Mouse (Mus musculus) hindbrain, embryonic 13.5 days (tissue): ENCODE measurements around the gene Arntl2. TPM values are rescaled to one million over a fixed set of nuclear protein-coding genes. Genes with fewer than 3 reads are reported as not detected.

Source experiments
- ATAC-seq: fragments of 200-750 bp; cut with Nextera tagmentation; 2 replicates; pipeline ENCODE4 v1.8.0; 2017; ENCODE audit warnings: moderate TSS enrichment; ENCODE audit not compliant: low FRiP score
- H3K27ac ChIP-seq: fragments of 300-500 bp; sonication (generic); 2 replicates; pipeline ENCODE4 v1.5.1; 2015; ENCODE audit warnings: inconsistent platforms, mild to moderate bottlenecking, moderate library complexity
- H3K27me3 ChIP-seq: fragments of 300-500 bp; sonication (generic); 2 replicates; pipeline ENCODE4 v1.6.1; 2015; ENCODE audit warnings: mild to moderate bottlenecking, inconsistent platforms
- H3K36me3 ChIP-seq: fragments of 300-500 bp; sonication (generic); 2 replicates; pipeline ENCODE4 v1.6.1; 2015; ENCODE audit warnings: mild to moderate bottlenecking, inconsistent platforms
- H3K4me1 ChIP-seq: fragments of 300-500 bp; sonication (generic); replicated peaks from 2 replicates; pipeline ENCODE4 v1.6.1; 2015; ENCODE audit warnings: inconsistent platforms
- H3K4me2 ChIP-seq: fragments of 300-500 bp; sonication (generic); 2 replicates; pipeline ENCODE4 v1.6.1; 2015; ENCODE audit warnings: inconsistent platforms, mild to moderate bottlenecking, moderate library complexity
- H3K4me3 ChIP-seq: fragments of 300-500 bp; sonication (generic); 2 replicates; pipeline ENCODE4 v1.5.1; 2015; ENCODE audit warnings: mild to moderate bottlenecking, inconsistent platforms
- H3K9ac ChIP-seq: fragments of 300-500 bp; sonication (generic); 2 replicates; pipeline ENCODE4 v1.6.1; 2015; ENCODE audit warnings: mild to moderate bottlenecking, inconsistent platforms
- H3K9me3 ChIP-seq: fragments of 300-500 bp; sonication (generic); 2 replicates; pipeline ENCODE4 v1.6.1; 2016; ENCODE audit warnings: inconsistent platforms
- WGBS: fragments of 180-500 bp; shearing (Covaris S2); methylation state at CpG from one replicate; pipeline ENCODE4 v1.1.7; 2015; 5-methylcytosine and 5-hydroxymethylcytosine counted together
- polyA plus RNA-seq: library from polyadenylated mRNA; unstranded; fragments of >200 nt; fragmentation: Nextera tagmentation; extraction: Ambion mirVana; gene quantifications from 2 replicates; pipeline ENCODE4 v1.2.1, GENCODE M21; 2015

The Arntl2 gene
- 2.1 and 3.4 TPM in 2 replicates for polyA plus RNA-seq

- WGBS, result under 1% methylated on average over 36 of the region's 36 CpGs
- Histone ChIP-seq H3K9ac (peak within 1 kb of the TSS; percentile 74), H3K36me3 (no peaks in the 10 kb centered on the region), H3K4me1 (peaks cover 15% of the 10 kb centered on the region), H3K27me3 (peaks cover 29% of the 10 kb centered on the region), H3K27ac (no peak within 1 kb of the TSS), H3K4me3 (peak within 1 kb of the TSS; percentile 49), H3K4me2 (peak within 1 kb of the TSS; percentile 83), H3K9me3 (no peaks in the 10 kb centered on the region)
- peak; percentile 95 for ATAC-seq
These were observed at the start of gene Arntl2 for GRCm38 (mm10) chr6:146795924-146796545. TSS of gene Arntl2 (plus strand) at chr6:146796055.

GRCm38 (mm10) chr6:146746577-146746976, 49.3 kb upstream of the Arntl2 start:
- no peak overlapping the region for H3K9ac ChIP-seq
- H3K27me3 ChIP-seq, result no peaks in the 10 kb centered on the region
- no peak overlapping the region for H3K4me2 ChIP-seq
- no peaks in the 10 kb centered on the region for H3K9me3 ChIP-seq
- 87% methylated on average over 5 of the region's 5 CpGs for WGBS
- no peaks in the 10 kb centered on the region for H3K36me3 ChIP-seq
- no peak overlapping the region for H3K27ac ChIP-seq
- H3K4me3 ChIP-seq, result no peak overlapping the region
- ATAC-seq, result no peak
- H3K4me1 ChIP-seq, result no peaks in the 10 kb centered on the region

- H3K27ac ChIP-seq, result no peak overlapping the region
- no peaks in the 10 kb centered on the region for H3K27me3 ChIP-seq
- no peak overlapping the region for H3K4me2 ChIP-seq
- H3K9ac ChIP-seq, result no peak overlapping the region
- H3K4me3 ChIP-seq, result no peak overlapping the region
- no peaks in the 10 kb centered on the region for H3K9me3 ChIP-seq
- ATAC-seq, result no peak
- H3K4me1 ChIP-seq, result no peaks in the 10 kb centered on the region
- no peaks in the 10 kb centered on the region for H3K36me3 ChIP-seq
These were observed 48.8 kb upstream of the Arntl2 start for GRCm38 (mm10) chr6:146747057-146747456.

- Histone ChIP-seq H3K4me1 (no peaks in the 10 kb centered on the region), H3K9me3 (no peaks in the 10 kb centered on the region), H3K4me2 (no peak overlapping the region), H3K27ac (no peak overlapping the region), H3K9ac (no peak overlapping the region), H3K4me3 (no peak overlapping the region), H3K36me3 (no peaks in the 10 kb centered on the region), H3K27me3 (no peaks in the 10 kb centered on the region)
- ATAC-seq, result no peak
- WGBS, result 92% methylated on average over 1 of the region's 1 CpGs
These were observed 47.6 kb upstream of the Arntl2 start for GRCm38 (mm10) chr6:146748271-146748670.

GRCm38 (mm10) chr6:146751671-146752070, 44.2 kb upstream of the Arntl2 start:
- Histone ChIP-seq H3K4me2 (no peak overlapping the region), H3K27ac (no peak overlapping the region), H3K9ac (no peak overlapping the region), H3K4me1 (peaks cover 6% of the 10 kb centered on the region), H3K27me3 (no peaks in the 10 kb centered on the region), H3K4me3 (no peak overlapping the region), H3K36me3 (no peaks in the 10 kb centered on the region), H3K9me3 (no peaks in the 10 kb centered on the region)
- 87% methylated on average over 1 of the region's 1 CpGs for WGBS
- no peak for ATAC-seq

GRCm38 (mm10) chr6:146752178-146752577, 43.7 kb upstream of the Arntl2 start:
- Histone ChIP-seq H3K4me2 (no peak overlapping the region), H3K9ac (no peak overlapping the region), H3K4me3 (no peak overlapping the region), H3K36me3 (no peaks in the 10 kb centered on the region), H3K9me3 (no peaks in the 10 kb centered on the region), H3K27me3 (no peaks in the 10 kb centered on the region), H3K27ac (no peak overlapping the region), H3K4me1 (peaks cover 6% of the 10 kb centered on the region)
- WGBS, result 90% methylated on average over 2 of the region's 2 CpGs
- ATAC-seq, result no peak

GRCm38 (mm10) chr6:146752612-146753011, 43.2 kb upstream of the Arntl2 start:
- peaks cover 6% of the 10 kb centered on the region for H3K4me1 ChIP-seq
- H3K27me3 ChIP-seq, result no peaks in the 10 kb centered on the region
- ATAC-seq, result no peak
- no peak overlapping the region for H3K4me2 ChIP-seq
- WGBS, result 75% methylated on average over 1 of the region's 1 CpGs
- H3K27ac ChIP-seq, result no peak overlapping the region
- H3K9me3 ChIP-seq, result no peaks in the 10 kb centered on the region
- H3K36me3 ChIP-seq, result no peaks in the 10 kb centered on the region
- no peak overlapping the region for H3K9ac ChIP-seq
- H3K4me3 ChIP-seq, result no peak overlapping the region

GRCm38 (mm10) chr6:146753560-146754160, 42.2 kb upstream of the Arntl2 start:
- Histone ChIP-seq H3K27me3 (no peaks in the 10 kb centered on the region), H3K4me1 (peaks cover 6% of the 10 kb centered on the region), H3K9me3 (no peaks in the 10 kb centered on the region), H3K4me3 (no peak overlapping the region), H3K4me2 (no peak overlapping the region), H3K36me3 (no peaks in the 10 kb centered on the region), H3K27ac (no peak overlapping the region; the same call in 1 of the 2 replicates), H3K9ac (no peak overlapping the region)
- ATAC-seq, result no peak
- WGBS, result 78% methylated on average over 2 of the region's 2 CpGs

GRCm38 (mm10) chr6:146755136-146755535, 40.7 kb upstream of the Arntl2 start:
- no peak overlapping the region for H3K9ac ChIP-seq
- 97% methylated on average over 2 of the region's 2 CpGs for WGBS
- H3K36me3 ChIP-seq, result peaks cover 5% of the 10 kb centered on the region; the same call in 1 of the 2 replicates
- H3K9me3 ChIP-seq, result no peaks in the 10 kb centered on the region
- H3K27ac ChIP-seq, result no peak overlapping the region
- H3K4me1 ChIP-seq, result peaks cover 6% of the 10 kb centered on the region
- no peak overlapping the region for H3K4me2 ChIP-seq
- ATAC-seq, result no peak
- H3K4me3 ChIP-seq, result no peak overlapping the region
- no peaks in the 10 kb centered on the region for H3K27me3 ChIP-seq

- ATAC-seq, result no peak
- Histone ChIP-seq H3K9me3 (no peaks in the 10 kb centered on the region), H3K4me1 (peaks cover 6% of the 10 kb centered on the region), H3K4me2 (no peak overlapping the region), H3K27ac (no peak overlapping the region), H3K9ac (no peak overlapping the region), H3K4me3 (no peak overlapping the region), H3K27me3 (no peaks in the 10 kb centered on the region), H3K36me3 (peaks cover 9% of the 10 kb centered on the region; the same call in 1 of the 2 replicates)
- WGBS, result 96% methylated on average over 4 of the region's 4 CpGs
These were observed 40.2 kb upstream of the Arntl2 start for GRCm38 (mm10) chr6:146755679-146756078.

GRCm38 (mm10) chr6:146759027-146759426, 36.8 kb upstream of the Arntl2 start:
- ATAC-seq, result no peak
- Histone ChIP-seq H3K4me3 (no peak overlapping the region), H3K27me3 (no peaks in the 10 kb centered on the region), H3K9me3 (no peaks in the 10 kb centered on the region), H3K27ac (no peak overlapping the region), H3K4me2 (no peak overlapping the region), H3K9ac (no peak overlapping the region), H3K36me3 (peaks cover 9% of the 10 kb centered on the region; the same call in 1 of the 2 replicates), H3K4me1 (peaks cover under 1% of the 10 kb centered on the region; the same call in 1 of the 2 replicates)
- WGBS, result 98% methylated on average over 2 of the region's 2 CpGs

GRCm38 (mm10) chr6:146760022-146760421, 35.8 kb upstream of the Arntl2 start:
- Histone ChIP-seq H3K36me3 (peaks cover 9% of the 10 kb centered on the region; the same call in 1 of the 2 replicates), H3K4me1 (no peaks in the 10 kb centered on the region), H3K4me2 (no peak overlapping the region), H3K27me3 (no peaks in the 10 kb centered on the region), H3K4me3 (no peak overlapping the region), H3K9ac (no peak overlapping the region), H3K27ac (no peak overlapping the region), H3K9me3 (no peaks in the 10 kb centered on the region)
- no peak for ATAC-seq
- WGBS, result 95% methylated on average over 2 of the region's 2 CpGs

- H3K27me3 ChIP-seq, result no peaks in the 10 kb centered on the region
- H3K27ac ChIP-seq, result no peak overlapping the region
- WGBS, result 77% methylated on average over 4 of the region's 4 CpGs
These were observed 35.1 kb upstream of the Arntl2 start for GRCm38 (mm10) chr6:146760736-146761135.

More at GRCm38 (mm10) chr6:146760736-146761135, 35.1 kb upstream of the Arntl2 start:
- no peaks in the 10 kb centered on the region for H3K4me1 ChIP-seq
- H3K9me3 ChIP-seq, result no peaks in the 10 kb centered on the region
- peaks cover 9% of the 10 kb centered on the region; the same call in 1 of the 2 replicates for H3K36me3 ChIP-seq
- no peak overlapping the region for H3K4me2 ChIP-seq
- H3K9ac ChIP-seq, result no peak overlapping the region
- ATAC-seq, result no peak
- H3K4me3 ChIP-seq, result no peak overlapping the region
